ENCODE assay signal across 10 mouse cellular contexts in the genomic region with DNA sequence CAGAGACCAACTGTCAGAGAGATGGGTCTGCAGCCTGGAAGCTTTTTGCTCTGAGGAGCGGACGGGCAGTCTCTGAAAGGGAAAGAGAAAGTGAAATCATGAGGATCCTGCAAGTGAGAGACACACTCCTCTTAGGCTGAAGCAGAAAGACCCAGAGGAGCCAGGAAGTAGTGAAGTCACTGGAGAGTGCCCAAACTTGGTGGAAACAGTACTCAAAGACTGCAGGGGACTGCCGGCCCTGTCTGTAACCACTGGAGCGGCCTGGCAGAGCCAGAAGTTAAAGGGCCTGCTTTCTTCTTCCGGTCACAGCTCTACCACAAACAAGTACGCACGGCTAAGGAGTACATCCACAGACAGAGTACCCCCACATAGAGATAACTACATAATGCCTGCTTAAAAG.
DNase-seq lines count a peak whose midpoint lies in the region; ATAC-seq lines count a peak whose summit lies in the region.
"Had no signal": no experiment of that assay in that cellular context is flagged by ENCODE, and none has a peak within 500 bp of the region (broad histone marks: within the 10 kb centered on the region; RNA-seq: fewer than 3 reads in every experiment).

No protein-coding gene starts in this region.

- no peaks in the 10 kb centered on the region for H3K9me3 ChIP-seq in intestine, embryonic 16.5 days (ENCODE audit: control insufficient read depth, low read length)
- H3K9me3 ChIP-seq in intestine, embryonic 15.5 days: no peaks in the 10 kb centered on the region
- H3K9me3 ChIP-seq in midbrain, embryonic 15.5 days: no peaks in the 10 kb centered on the region
- H3K9me3 ChIP-seq: G1E had no signal

- H3K27ac ChIP-seq in intestine, embryonic 16.5 days (ENCODE audit: low read length): no peak overlapping the region
- no peak overlapping the region for H3K27ac ChIP-seq in intestine, embryonic 15.5 days
- no peak overlapping the region for H3K27ac ChIP-seq in midbrain, embryonic 15.5 days

- peak; percentile 47 for DNase-seq in kidney, adult 9 months
- DNase-seq in left cerebral cortex, postnatal 36 days (ENCODE audit: low spot score in 2 of 2): no peak
- DNase-seq in layer of hippocampus, adult 9-11 months: no peak
- DNase-seq: right cerebral cortex, postnatal 14 days had no signal

- 86% methylated on average over 7 of the region's 7 CpGs for WGBS in intestine, embryonic 16.5 days
- WGBS in intestine, embryonic 15.5 days: 70% methylated on average over 7 of the region's 7 CpGs
- 68% methylated on average over 7 of the region's 7 CpGs for WGBS in midbrain, embryonic 15.5 days

- H3K36me3 ChIP-seq in intestine, embryonic 16.5 days (ENCODE audit: control insufficient read depth, insufficient read depth, low read length): no peaks in the 10 kb centered on the region
- H3K36me3 ChIP-seq in intestine, embryonic 15.5 days: no peaks in the 10 kb centered on the region
- no peaks in the 10 kb centered on the region for H3K36me3 ChIP-seq in midbrain, embryonic 15.5 days (replicated peaks)
- H3K36me3 ChIP-seq: G1E had no signal

- H3K4me3 ChIP-seq in intestine, embryonic 16.5 days (ENCODE audit: low read length): no peak overlapping the region
- H3K4me3 ChIP-seq in intestine, embryonic 15.5 days (replicated peaks): no peak overlapping the region
- H3K4me3 ChIP-seq in midbrain, embryonic 15.5 days: no peak overlapping the region

- no peak overlapping the region for H3K9ac ChIP-seq in intestine, embryonic 16.5 days (ENCODE audit: low read depth, low read length)
- no peak overlapping the region for H3K9ac ChIP-seq in intestine, embryonic 15.5 days
- H3K9ac ChIP-seq in midbrain, embryonic 15.5 days: no peak overlapping the region

- H3K27me3 ChIP-seq in intestine, embryonic 16.5 days (replicated peaks; ENCODE audit: control insufficient read depth, insufficient read depth, low read length): no peaks in the 10 kb centered on the region
- H3K27me3 ChIP-seq in intestine, embryonic 15.5 days (replicated peaks): no peaks in the 10 kb centered on the region
- H3K27me3 ChIP-seq in midbrain, embryonic 15.5 days (replicated peaks): no peaks in the 10 kb centered on the region

- peak; percentile 32; the same call in 1 of the 2 replicates for ATAC-seq in intestine, embryonic 16.5 days
- no peak for ATAC-seq in intestine, embryonic 15.5 days
- ATAC-seq in common myeloid progenitor, adult 5-6 weeks (replicated peaks; ENCODE audit: low read depth, poor library complexity, severe bottlenecking): peak; percentile 85
- ATAC-seq in megakaryocyte-erythroid progenitor cell, adult 5-6 weeks (replicated peaks; ENCODE audit: low FRiP score, low TSS enrichment, poor library complexity, severe bottlenecking): 0 out of 2 replicates have a peak, but pooled peaks have one; percentile 18
- ATAC-seq in midbrain, embryonic 15.5 days (replicated peaks): no peak

- peaks cover 8% of the 10 kb centered on the region for H3K4me1 ChIP-seq in intestine, embryonic 16.5 days (ENCODE audit: control insufficient read depth, insufficient read depth, low read length)
- 0 out of 2 replicates have a peak, but pooled peaks cover 3% of the 10 kb centered on the region for H3K4me1 ChIP-seq in intestine, embryonic 15.5 days (replicated peaks)
- peaks cover 7% of the 10 kb centered on the region for H3K4me1 ChIP-seq in midbrain, embryonic 15.5 days

- intact Hi-C loops in left cerebral cortex, postnatal 36 days (cut with DNase I): no loop called here

- no peak overlapping the region for H3K4me2 ChIP-seq in intestine, embryonic 16.5 days (ENCODE audit: low read depth, low read length)
- no peak overlapping the region for H3K4me2 ChIP-seq in intestine, embryonic 15.5 days (replicated peaks)
- no peak overlapping the region for H3K4me2 ChIP-seq in midbrain, embryonic 15.5 days

Comparison
In these comparisons a context has a peak if more than half of its experiments do, and no peak if none do; other contexts are left out.
1. ATAC-seq: peak in intestine, embryonic 16.5 days (single experiment), common myeloid progenitor, adult 5-6 weeks (single experiment) and megakaryocyte-erythroid progenitor cell, adult 5-6 weeks (single experiment); none in intestine, embryonic 15.5 days (single experiment) and midbrain, embryonic 15.5 days (single experiment).